Mouse (Mus musculus) heart, adult 9 months (tissue): ENCODE results near the gene Cdon.

Experiments
- DNase-seq, 2 experiments: peaks; one replicate each; pipeline ENCODE4 v3.0.0; 2022; ENCODE audit warnings: low spot score in 2 of 2

Cdon gene

GRCm38 (mm10) chr9:35435565-35435964 lies 14.6 kb downstream of the Cdon start:
- DNase-seq = no peak

DNA sequence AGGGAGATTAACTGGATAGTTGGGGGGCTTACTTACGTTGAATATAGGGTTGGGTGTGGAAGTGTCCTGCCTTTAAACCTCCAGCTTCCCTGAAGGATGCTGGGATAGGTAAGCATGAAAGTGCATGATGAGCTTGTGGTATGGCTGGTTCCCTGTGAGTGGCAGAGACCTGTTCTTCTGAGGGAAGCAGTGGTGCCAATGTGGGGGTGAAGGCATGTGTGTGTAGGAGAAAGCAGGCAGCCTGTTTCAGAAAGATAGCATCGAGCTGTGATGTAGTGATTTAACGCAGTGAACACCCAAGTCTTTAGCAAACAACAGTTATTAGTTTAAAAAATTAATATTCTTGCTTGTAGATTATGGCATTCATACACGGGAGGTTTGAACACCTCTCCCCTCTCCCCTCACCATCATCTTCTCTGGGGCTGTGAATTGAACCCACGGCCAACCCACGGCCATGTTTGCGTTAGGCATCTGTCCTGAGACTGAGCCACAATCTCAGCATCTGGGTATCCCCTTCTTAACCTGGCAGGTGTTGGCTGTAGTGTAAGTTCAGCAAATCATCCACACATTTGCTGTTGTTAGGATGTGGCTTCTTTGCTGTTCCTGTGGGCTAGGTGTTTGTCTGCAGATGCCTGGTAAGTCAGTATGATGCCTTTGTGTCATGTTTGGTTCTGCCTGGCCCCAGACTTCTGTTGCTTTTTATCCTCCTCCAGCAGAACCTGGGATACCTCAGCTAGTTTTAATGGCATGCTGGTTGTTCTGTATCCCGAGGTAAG lies 17.5 kb downstream of the Cdon start:
- DNase-seq = no peak

- no peak for DNase-seq
These were observed 18.1 kb downstream of the Cdon start for GRCm38 (mm10) chr9:35439062-35439442.

GRCm38 (mm10) chr9:35439754-35440153 lies 18.8 kb downstream of the Cdon start:
- DNase-seq = no peak

DNA sequence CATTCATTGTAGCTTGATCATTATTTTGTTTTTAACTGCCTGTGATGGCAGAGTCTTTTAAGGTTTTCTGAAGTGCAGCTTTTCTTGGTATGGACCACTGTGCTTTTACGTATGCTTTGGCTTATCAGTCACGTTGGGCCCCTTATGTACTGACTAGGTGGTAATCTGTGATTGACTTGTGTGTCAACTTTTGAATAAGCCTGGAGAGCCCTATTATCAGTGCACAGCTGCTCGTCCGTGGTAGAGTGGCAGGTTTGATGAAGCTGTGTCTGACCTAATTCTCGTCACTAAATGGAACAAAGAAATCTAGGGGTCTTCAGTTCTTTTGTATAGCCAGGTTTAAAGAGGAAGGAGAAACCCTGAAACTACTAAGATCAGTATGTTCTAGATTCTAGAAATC lies 21.5 kb downstream of the Cdon start:
- no peak for DNase-seq

- DNase-seq = no peak
These were observed 22.9 kb downstream of the Cdon start for GRCm38 (mm10) chr9:35443618-35444511.

GRCm38 (mm10) chr9:35444512-35444886 lies 23.6 kb downstream of the Cdon start:
- no peak for DNase-seq

DNA sequence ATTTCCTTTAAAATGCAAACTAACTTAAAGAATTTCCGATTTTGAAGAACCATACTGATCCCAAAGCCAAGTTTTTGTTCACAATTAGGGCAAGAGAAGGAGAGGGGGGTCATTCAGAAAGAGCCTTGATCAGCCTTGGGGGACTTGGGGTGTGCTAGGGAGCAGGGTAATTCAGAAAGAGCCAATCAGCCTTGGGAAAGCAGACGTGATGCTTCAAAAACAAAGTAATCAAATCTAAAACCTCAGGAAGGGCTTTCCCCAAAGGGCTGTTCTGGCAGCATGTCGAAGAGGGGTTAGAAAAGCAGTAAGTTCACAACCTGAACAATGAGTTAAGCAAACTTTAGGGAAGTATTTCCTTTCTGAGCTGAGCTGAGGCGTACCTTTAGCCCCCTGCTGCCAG lies 26.0 kb downstream of the Cdon start:
- no peak for DNase-seq

- no peak for DNase-seq
These were observed 32.4 kb downstream of the Cdon start for GRCm38 (mm10) chr9:35453311-35453710.

GRCm38 (mm10) chr9:35459594-35459993 lies 38.7 kb downstream of the Cdon start:
- DNase-seq = no peak

DNA sequence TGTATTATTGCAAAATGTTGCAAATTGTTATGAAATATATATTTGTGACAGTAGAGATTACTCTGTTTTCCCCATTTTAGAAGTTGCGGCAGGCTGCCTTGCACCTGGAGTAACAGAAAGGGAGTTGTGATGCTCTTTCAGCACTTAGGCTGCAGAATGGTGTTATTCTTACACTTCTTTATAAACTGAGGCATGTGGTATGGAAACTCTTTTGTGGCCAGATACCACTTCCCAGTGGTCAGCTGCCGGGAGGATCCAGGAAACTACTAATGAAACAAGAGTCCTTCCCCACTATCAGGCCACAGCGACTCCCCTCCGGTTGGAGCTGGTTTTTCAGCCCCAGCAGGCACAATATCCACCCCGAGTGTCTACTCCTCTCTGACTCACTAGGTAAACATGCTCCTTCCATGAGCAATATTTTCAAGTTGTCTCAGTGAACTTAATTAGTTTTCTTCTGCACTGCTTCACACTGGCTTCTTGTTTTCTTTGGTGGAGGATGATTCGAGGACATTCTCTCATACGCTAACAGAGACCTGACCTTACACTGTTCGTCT lies 46.4 kb downstream of the Cdon start:
- peak in 1 of 2 experiments; percentile 15 for DNase-seq

GRCm38 (mm10) chr9:35468913-35469312 lies 48.0 kb downstream of the Cdon start:
- DNase-seq = no peak

DNA sequence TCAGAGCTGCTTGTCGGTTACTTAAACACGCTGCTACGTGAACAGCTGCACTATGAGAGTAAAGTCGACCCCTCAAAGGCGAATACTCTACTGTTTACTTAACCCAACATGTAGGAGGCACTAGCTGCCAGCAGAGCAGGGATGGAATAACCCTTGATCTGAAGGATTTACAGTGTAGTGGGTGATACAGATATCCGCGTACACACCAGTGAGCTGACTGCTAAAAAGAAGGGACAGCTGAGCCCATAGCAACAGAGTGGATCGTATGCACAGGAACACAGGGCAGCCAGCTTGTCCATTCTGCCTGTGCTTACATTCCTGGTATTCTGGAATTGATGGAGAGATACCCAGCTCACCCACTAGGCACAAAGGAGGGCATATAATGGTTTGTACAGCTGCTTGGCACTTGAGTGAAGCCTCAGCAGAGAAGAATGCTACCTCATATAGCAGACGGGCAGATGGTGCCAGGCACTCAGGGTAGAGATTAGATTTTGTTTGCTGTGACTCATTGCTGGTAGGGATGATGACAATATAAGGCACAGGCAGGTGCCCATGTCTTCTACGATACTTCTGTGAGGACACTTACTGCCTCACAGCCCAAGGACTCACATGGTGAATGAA lies 53.3 kb downstream of the Cdon start:
- DNase-seq = no peak

- no peak for DNase-seq
These were observed 54.5 kb downstream of the Cdon start for GRCm38 (mm10) chr9:35475394-35475793.

DNA sequence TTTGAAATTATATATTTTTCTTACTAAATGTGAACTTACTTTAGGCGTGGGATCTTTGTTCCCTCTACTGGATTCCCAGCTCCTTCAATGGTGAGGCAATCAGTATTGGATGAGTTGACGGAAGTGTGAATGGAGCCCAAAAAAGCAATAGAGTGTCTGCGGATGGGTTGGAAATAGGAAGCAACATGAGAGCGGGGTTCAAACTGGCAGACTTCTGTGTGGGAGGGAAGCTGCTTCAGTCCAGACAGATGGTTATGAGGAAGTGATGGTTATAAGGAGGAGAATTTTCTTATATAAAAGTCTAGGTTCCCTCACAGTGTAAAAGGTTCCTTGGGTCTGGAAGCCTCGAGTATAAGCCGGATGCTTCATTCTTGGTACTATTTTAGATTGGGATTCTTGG lies 58.5 kb downstream of the Cdon start:
- no peak for DNase-seq

- DNase-seq = no peak
These were observed 61.3 kb downstream of the Cdon start for GRCm38 (mm10) chr9:35482014-35482898.

DNA sequence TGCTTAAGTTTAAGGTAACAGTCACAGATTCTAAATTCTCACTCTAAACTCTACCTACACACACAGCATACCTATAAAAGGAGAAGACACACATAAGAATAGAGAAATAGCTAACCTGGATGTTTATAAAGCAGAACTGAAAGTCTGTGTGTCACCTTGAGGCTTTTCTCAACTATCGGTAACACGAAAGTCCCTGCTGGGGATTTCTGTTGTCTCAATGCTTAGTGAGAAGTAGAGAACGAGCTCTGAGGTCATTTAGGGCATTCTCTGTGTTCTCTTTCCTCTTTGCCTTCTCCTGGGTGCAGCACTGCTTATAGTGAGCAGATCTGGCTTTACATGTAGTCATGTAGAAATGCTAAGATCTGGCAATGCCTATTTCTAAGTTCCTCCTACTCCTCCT lies 63.0 kb downstream of the Cdon start:
- no peak for DNase-seq

DNA sequence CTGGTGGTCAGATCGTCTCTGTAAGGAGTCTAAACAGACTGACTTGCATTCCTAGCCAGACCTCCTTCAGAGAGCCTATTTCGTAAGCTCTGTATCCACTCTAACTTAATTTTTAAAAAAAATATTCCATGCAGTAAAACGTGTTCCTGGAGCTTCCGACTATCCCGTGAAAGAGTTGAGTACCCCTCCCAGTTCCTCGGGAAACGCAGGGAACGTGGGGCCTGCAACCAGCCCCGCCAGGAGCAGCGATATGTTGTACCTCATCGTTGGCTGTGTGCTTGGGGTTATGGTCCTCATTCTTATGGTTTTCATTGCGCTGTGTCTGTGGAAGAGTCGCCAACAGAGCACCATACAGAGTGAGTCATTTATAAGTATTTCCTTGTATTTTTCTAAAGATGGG lies 65.7 kb downstream of the Cdon start:
- DNase-seq = peak in 1 of 2 experiments; percentile 14

DNA sequence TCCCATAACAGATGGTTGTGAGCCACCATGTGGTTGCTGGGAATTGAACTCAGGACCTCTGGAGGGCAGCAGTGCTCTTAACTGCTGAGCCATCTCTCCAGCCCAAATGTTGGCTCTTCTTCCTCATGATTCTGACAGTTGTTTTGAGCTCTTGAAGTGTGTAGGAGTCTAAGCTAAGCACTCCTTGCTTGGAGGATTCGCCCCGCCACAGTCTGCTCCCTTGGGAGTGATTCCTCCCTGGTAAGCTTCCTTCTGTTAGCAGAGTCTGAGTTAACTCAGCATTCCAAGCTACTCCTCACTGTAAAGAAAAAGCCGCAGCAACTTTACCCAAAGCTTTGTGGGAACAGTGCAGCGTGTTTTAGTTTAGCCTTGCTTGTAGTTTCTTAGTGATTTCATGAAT lies 67.6 kb downstream of the Cdon start:
- DNase-seq = no peak

- DNase-seq = no peak
These were observed 70.4 kb downstream of the Cdon start for GRCm38 (mm10) chr9:35491109-35491866.
